Mouse (Mus musculus) kidney, adult 2 months (tissue): ENCODE results near the gene Cpsf2. TPM values are rescaled to one million over a fixed set of nuclear protein-coding genes. Genes with fewer than 3 reads are reported as not detected.
A peak's percentile ranks its signal among the peaks of the same experiment; 100 is the strongest.
"Not testable (repeated sequence)": the region's sequence is repeated elsewhere in the genome, so short reads cannot be mapped to it uniquely, and the experiment has no call there.

ENCODE experiments used
- DNase-seq: peaks from one replicate; pipeline ENCODE4 v3.0.0; 2021
- H3K27ac ChIP-seq: fragments of 200-500 bp; 2 replicates; pipeline ENCODE4 v1.5.1; 2012; ENCODE audit warnings: low read depth, low read length, control low read depth, inconsistent platforms; ENCODE audit not compliant: insufficient read depth
- H3K27me3 ChIP-seq: fragments of 200-500 bp; replicated peaks from 2 replicates; pipeline ENCODE4 v1.6.1; 2012; ENCODE audit warnings: mild to moderate bottlenecking, moderate library complexity, low read length, inconsistent platforms; ENCODE audit not compliant: control insufficient read depth, insufficient read depth
- H3K36me3 ChIP-seq: fragments of 200-500 bp; 2 replicates; pipeline ENCODE4 v1.6.1; 2012; ENCODE audit warnings: mild to moderate bottlenecking, moderate library complexity, low read length, inconsistent platforms; ENCODE audit not compliant: control insufficient read depth, insufficient read depth
- H3K4me1 ChIP-seq: fragments of 200-500 bp; 2 replicates; pipeline ENCODE4 v1.6.1; 2011; ENCODE audit warnings: low read length; ENCODE audit not compliant: control insufficient read depth, insufficient read depth
- H3K4me3 ChIP-seq: fragments of 200-500 bp; 2 replicates; pipeline ENCODE4 v1.5.1; 2011; ENCODE audit warnings: mild to moderate bottlenecking, low read depth, low read length, control low read depth; ENCODE audit not compliant: insufficient read depth
- CTCF ChIP-seq: fragments of 200-500 bp; conservative IDR thresholded peaks from 2 replicates; pipeline ENCODE4 v1.5.1; 2011; ENCODE audit warnings: low read depth, mild to moderate bottlenecking, control low read depth, low read length, moderate library complexity, mixed read lengths; ENCODE audit not compliant: insufficient read depth, insufficient read length
- POLR2A ChIP-seq: fragments of 200-500 bp; IDR thresholded peaks from one replicate; pipeline ENCODE4 v1.6.1; 2011; ENCODE audit warnings: low read depth, low read length, control low read depth
- whole genome bisulfite sequencing: fragments of 180-500 bp; shearing (Covaris S2); methylation state at CpG from one replicate; pipeline ENCODE4 v1.1.7; 2018; 5-methylcytosine and 5-hydroxymethylcytosine counted together
- polyA plus RNA-seq: library from polyadenylated mRNA; depleted of rRNA; stranded (reverse); fragments of >200 nt; gene quantifications from 2 replicates; pipeline ENCODE4 v1.2.3, GENCODE M21; 2012; rRNA removed

Gene Cpsf2
- polyA plus RNA-seq = 3.6 and 5.1 TPM in 2 replicates

DNA sequence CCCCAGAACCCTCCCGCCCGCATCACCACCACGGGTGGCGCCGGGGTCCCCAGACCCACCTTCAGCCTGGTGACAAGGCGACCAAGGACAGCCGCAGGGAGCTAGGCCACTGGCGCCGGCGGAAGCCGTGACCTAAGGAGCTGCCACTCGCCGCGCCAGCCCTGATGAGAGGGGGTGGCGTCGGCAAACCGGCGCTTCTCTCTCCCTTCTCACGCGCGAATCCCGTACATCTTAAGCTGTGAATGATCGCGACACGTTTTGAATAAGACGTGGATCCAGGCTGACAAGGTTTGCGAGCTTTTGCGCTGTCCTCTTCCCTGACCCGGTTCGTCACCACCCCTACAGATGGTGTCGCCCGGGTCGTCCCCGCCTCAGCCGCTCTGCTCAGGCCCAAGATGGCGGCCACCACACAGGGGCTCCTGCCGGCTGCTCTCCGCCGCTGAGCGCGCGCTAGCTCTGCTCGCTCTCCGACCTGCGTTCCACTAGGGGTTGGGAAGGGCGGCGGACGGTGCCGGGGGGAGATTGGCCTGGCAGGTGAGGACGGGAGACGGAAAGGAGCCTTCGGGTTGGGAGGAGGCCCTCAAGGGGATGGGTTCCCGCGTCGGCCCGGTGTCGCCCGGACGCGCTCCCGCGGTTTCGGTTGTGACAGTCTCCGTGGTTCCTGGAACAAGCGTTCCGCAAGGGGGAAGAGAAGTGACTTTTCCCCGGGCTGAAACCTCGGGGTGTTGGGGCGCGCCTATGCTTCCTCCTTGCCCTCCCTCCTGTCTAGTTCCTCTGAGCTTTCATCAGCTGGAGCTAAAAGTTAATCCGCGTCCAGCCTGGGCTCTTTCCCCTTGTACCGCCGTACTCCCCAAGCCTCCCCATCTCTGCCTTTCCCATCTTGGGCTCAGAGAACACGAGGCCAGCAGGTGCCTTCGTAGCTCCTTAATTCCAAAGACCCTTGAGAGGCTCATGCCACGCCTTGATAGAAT, at the start of gene Cpsf2:
Gene Cpsf2 (plus strand): TSS at position 388 of the 971 bp plus-strand sequence.
- H3K4me3 ChIP-seq = peak within 1 kb of the TSS; percentile 98
- no peaks in the 10 kb centered on the region for H3K36me3 ChIP-seq
- peak; percentile 89 for DNase-seq
- WGBS = under 1% methylated on average over 77 of the region's 77 CpGs
- no peak for TF ChIP-seq CTCF
- TF ChIP-seq POLR2A = no peak
- peaks cover 11% of the 10 kb centered on the region for H3K4me1 ChIP-seq
- no peaks in the 10 kb centered on the region for H3K27me3 ChIP-seq
- peak within 1 kb of the TSS; percentile 100 for H3K27ac ChIP-seq

DNA sequence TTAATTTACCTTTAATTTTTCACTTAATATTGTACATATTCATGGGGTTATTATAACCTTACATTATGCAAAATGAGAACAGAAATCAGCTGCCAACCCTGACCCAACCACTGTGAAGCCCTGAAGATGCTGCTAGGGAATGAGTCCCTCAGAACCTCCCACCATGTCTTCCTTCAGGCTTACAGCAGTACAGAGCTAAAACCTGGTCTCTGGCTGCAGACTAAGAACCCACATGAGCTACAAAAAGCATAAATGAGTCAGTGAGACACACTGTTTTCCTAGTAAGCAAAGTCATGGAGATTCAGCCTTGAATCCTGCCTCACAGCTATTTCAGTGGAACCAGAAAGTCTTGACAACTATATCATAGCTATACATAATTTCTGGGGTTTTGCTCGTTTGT, 47.4 kb upstream of the Cpsf2 start:
- DNase-seq = no peak
- 85% methylated on average over 1 of the region's 1 CpGs for WGBS
- H3K36me3 ChIP-seq = peaks cover 2% of the 10 kb centered on the region

DNA sequence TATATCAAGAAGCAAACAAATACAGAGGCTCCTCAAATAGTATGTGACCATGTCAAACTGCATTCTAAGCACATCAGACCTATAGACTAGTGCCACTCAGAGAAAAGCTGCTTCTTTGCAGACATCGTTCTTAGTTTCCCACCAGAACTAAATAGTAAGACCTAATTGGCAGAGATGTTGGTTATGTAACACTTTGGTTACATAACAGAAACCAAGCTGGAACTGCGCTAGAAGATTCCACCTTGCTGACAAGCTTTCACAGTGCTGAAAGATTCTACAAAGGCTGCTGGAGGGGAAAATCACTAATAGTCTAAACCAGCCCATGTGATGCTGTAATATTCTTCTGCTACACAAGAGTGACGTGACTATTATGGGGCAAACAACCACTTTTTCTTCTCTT, 40.6 kb upstream of the Cpsf2 start:
- peak; percentile 28 for DNase-seq
- 87% methylated on average over 3 of the region's 3 CpGs for WGBS
- Histone ChIP-seq H3K4me1 (no peaks in the 10 kb centered on the region), H3K36me3 (peaks cover 1% of the 10 kb centered on the region), H3K4me3 (no peak overlapping the region), H3K27me3 (no peaks in the 10 kb centered on the region), H3K27ac (no peak overlapping the region)
- TF ChIP-seq POLR2A = no peak
- no peak for TF ChIP-seq CTCF

More for the DNA sequence above, 47.4 kb upstream of the Cpsf2 start:
- no peaks in the 10 kb centered on the region for H3K4me1 ChIP-seq
- no peak overlapping the region for H3K27ac ChIP-seq
- no peak overlapping the region for H3K4me3 ChIP-seq
- no peak for TF ChIP-seq CTCF
- no peak for TF ChIP-seq POLR2A
- H3K27me3 ChIP-seq = no peaks in the 10 kb centered on the region

DNA sequence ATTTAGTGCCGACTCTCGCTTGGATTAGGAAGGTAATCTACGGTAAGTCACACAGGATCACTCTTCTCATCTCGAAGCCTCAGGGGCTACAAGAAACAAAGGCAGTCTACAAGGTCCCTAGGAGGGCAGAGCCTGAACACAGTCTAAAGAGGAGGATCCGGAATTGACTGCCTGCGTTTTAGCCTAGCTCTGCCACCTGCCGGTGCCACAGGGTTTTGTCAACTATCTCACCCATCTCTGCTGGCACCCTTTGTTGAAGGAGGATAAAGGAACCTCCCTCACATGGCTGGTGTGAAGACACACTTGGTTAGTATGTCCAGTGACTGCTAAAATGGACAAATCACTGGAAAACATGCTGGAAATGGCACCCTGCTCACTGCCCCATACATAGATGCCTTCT, 38.2 kb upstream of the Cpsf2 start:
- WGBS = 92% methylated on average over 7 of the region's 7 CpGs

DNA sequence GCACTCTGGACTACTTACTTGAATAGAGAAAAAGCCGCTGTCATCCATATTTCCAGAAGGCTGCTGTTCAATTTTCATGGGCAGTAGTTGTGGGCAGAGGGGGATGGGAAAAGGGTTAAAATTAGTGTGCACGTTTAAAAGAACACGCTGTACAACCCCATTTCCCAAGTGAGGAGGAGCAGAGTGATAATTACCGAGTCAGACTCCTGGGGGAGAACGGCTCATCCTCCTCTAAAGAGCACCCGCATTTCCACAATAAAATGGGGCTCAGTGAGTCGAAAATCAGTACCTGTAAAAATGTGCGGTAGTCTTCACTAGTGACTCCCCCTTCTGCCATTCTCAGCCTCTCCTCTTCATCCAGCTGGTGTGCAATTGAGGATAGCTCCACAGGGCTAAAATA, 27.8 kb upstream of the Cpsf2 start:
- TF ChIP-seq POLR2A (no peak), CTCF (no peak)
- H3K4me3 ChIP-seq = no peak overlapping the region
- WGBS = 87% methylated on average over 8 of the region's 8 CpGs
- H3K27ac ChIP-seq = no peak overlapping the region
- H3K36me3 ChIP-seq = no peaks in the 10 kb centered on the region
- H3K27me3 ChIP-seq = no peaks in the 10 kb centered on the region
- no peaks in the 10 kb centered on the region for H3K4me1 ChIP-seq
- no peak for DNase-seq

More for the DNA sequence above, 38.2 kb upstream of the Cpsf2 start:
- Histone ChIP-seq H3K36me3 (peaks cover 3% of the 10 kb centered on the region; the same call in 1 of the 2 replicates), H3K27me3 (no peaks in the 10 kb centered on the region), H3K27ac (no peak overlapping the region), H3K4me3 (no peak overlapping the region), H3K4me1 (no peaks in the 10 kb centered on the region)
- TF ChIP-seq POLR2A (no peak), CTCF (peak; percentile 26; the same call in 1 of the 2 replicates)
- no peak for DNase-seq

DNA sequence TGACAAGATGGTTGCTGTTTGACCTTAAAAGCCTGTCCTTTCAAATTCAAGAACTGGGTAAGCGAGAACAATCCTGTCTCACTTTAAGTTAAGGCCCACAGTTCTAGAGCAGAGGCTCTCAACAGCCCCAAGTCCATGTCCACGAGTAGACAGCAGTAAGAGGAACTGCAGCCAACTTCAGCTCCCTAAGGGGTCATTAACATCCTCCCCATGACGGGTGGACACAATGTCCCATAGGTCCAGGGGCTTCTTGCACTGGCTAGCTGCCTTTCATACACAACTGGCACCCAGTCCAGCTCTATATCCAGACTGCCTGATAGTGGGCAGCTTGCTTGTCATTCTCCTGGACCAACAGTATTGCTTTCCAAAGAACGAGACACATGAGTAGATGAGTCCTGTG, 27.0 kb upstream of the Cpsf2 start:
- no peak overlapping the region for H3K4me3 ChIP-seq
- peak; percentile 4 for DNase-seq
- no peaks in the 10 kb centered on the region for H3K36me3 ChIP-seq
- WGBS = 62% methylated on average over 4 of the region's 4 CpGs
- H3K27me3 ChIP-seq = no peaks in the 10 kb centered on the region
- no peak for TF ChIP-seq CTCF
- TF ChIP-seq POLR2A = no peak
- H3K4me1 ChIP-seq = no peaks in the 10 kb centered on the region
- H3K27ac ChIP-seq = no peak overlapping the region

DNA sequence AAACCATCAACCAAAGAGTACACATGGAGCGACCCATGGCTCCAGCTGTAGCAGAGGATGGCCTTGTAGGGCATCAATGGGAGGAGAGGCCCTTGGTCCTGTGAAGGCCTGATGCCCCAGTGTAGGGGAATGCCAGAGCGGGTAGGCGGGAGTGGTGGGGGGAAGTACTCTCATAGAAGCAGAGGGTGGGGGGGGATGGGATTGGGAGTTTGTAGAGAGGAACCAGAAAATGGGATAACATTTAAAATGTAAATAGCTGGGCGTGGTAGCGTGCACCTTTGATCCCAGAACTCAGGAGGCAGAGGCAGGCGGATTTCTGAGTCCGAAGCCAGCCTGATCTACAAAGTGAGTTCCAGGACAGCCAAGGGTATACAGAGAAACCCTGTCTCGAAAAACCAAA, 20.0 kb upstream of the Cpsf2 start:
- not testable (repeated sequence) for H3K36me3 ChIP-seq, H3K27ac ChIP-seq, H3K4me3 ChIP-seq, H3K4me1 ChIP-seq, H3K27me3 ChIP-seq, DNase-seq
- WGBS = 96% methylated on average over 8 of the region's 8 CpGs
